Mouse (Mus musculus) liver, embryonic 14.5 days (tissue): ENCODE results near the gene Gm44790. TPM values are rescaled to one million over a fixed set of nuclear protein-coding genes. Genes with fewer than 3 reads are reported as not detected.

Experiments used
- ATAC-seq: fragments of 200-750 bp; cut with Nextera tagmentation; 2 replicates; pipeline ENCODE4 v1.8.0; 2017; ENCODE audit warnings: moderate number of reproducible peaks, mild to moderate bottlenecking, moderate library complexity; ENCODE audit not compliant: insufficient read depth
- DNase-seq, 3 experiments: peaks; one replicate each; pipeline ENCODE4 v3.0.0-alpha.2; 2012 to 2013; ENCODE audit warnings: low read depth in 3 of 3, low spot score in 3 of 3
- H3K27ac ChIP-seq: fragments of 300-500 bp; sonication (generic); 2 replicates; pipeline ENCODE4 v1.5.1; 2014; ENCODE audit warnings: moderate library complexity, mild to moderate bottlenecking, control low read depth, inconsistent platforms
- H3K27me3 ChIP-seq: fragments of 300-500 bp; sonication (generic); 2 replicates; pipeline ENCODE4 v1.6.1; 2014; ENCODE audit warnings: mild to moderate bottlenecking, low read length, moderate library complexity; ENCODE audit not compliant: control insufficient read depth, insufficient read depth
- H3K36me3 ChIP-seq: fragments of 300-500 bp; sonication (generic); replicated peaks from 2 replicates; pipeline ENCODE4 v1.6.1; 2014; ENCODE audit warnings: low read depth; ENCODE audit not compliant: control insufficient read depth, insufficient read depth
- H3K4me1 ChIP-seq, 2 experiments: fragments of 200-500 bp in 1 of 2; fragments of 300-500 bp in 1 of 2; sonication (generic) in 1 of 2; replicated peaks; 2 replicates each; pipeline ENCODE4 v1.6.1; 2012 to 2014; ENCODE audit warnings: antibody characterized with exemption in 1 of 2, inconsistent platforms in 1 of 2, low read length in 1 of 2; ENCODE audit not compliant: control insufficient read depth in 2 of 2, insufficient read depth in 2 of 2
- H3K4me2 ChIP-seq: fragments of 300-500 bp; sonication (generic); 2 replicates; pipeline ENCODE4 v1.6.1; 2014; ENCODE audit warnings: low read depth, mild to moderate bottlenecking, control low read depth, moderate library complexity
- H3K4me3 ChIP-seq, 2 experiments: fragments of 200-500 bp in 1 of 2; fragments of 300-500 bp in 1 of 2; sonication (generic) in 1 of 2; 2 replicates each; pipeline ENCODE4 v1.5.1; 2012 to 2014; ENCODE audit warnings: low read depth in 2 of 2, low read length in 2 of 2, mild to moderate bottlenecking in 2 of 2, control low read depth in 1 of 2, inconsistent platforms in 1 of 2, moderate library complexity in 1 of 2; ENCODE audit not compliant: insufficient read depth in 1 of 2
- H3K9ac ChIP-seq: fragments of 300-500 bp; sonication (generic); replicated peaks from 2 replicates; pipeline ENCODE4 v1.6.1; 2014; ENCODE audit warnings: mild to moderate bottlenecking, control low read depth, moderate library complexity
- H3K9me3 ChIP-seq: fragments of 300-500 bp; sonication (generic); 2 replicates; pipeline ENCODE4 v1.6.1; 2016; ENCODE audit warnings: low read length, mixed read lengths; ENCODE audit not compliant: control insufficient read depth
- CTCF ChIP-seq: IDR thresholded peaks from 2 replicates; pipeline ENCODE4 v1.5.1; 2016; ENCODE audit warnings: antibody characterized with exemption, low read depth, control low read depth
- EP300 ChIP-seq: IDR thresholded peaks from 2 replicates; pipeline ENCODE4 v1.6.1; 2016; ENCODE audit warnings: antibody characterized with exemption, low read depth
- WGBS: fragments of 180-500 bp; shearing (Covaris S2); extraction: QIAGEN DNeasy Blood & Tissue Kit; methylation state at CpG from one replicate; pipeline ENCODE4 v1.1.7; 2014; ENCODE audit not compliant: insufficient replicate concordance; 5-methylcytosine and 5-hydroxymethylcytosine counted together
- polyA plus RNA-seq, 2 experiments: library from polyadenylated mRNA; depleted of rRNA in 1 of 2; stranded (reverse) in 1 of 2; unstranded in 1 of 2; fragments of >200 nt; fragmentation: Nextera tagmentation in 1 of 2; extraction: Ambion mirVana in 1 of 2; gene quantifications; 2 replicates each; pipeline versions ENCODE4 v1.2.1 to v1.2.3; 2012 to 2014

The Gm44790 gene
- polyA plus RNA-seq, 2 experiments: 0.11 TPM; not detected in 1

GRCm38 (mm10) chr6:86471760-86472099, 45.3 kb downstream of the Gm44790 start:
- Histone ChIP-seq H3K9ac (peak overlapping the region; percentile 74), H3K4me3 (peak overlapping the region; percentile 58 to 73), H3K4me2 (peak overlapping the region; percentile 89), H3K36me3 (no peaks in the 10 kb centered on the region; the same call in 1 of the 2 replicates), H3K27ac (peak overlapping the region; percentile 65), H3K27me3 (no peaks in the 10 kb centered on the region), H3K9me3 (no peaks in the 10 kb centered on the region), H3K4me1 (peaks cover 15 to 22% of the 10 kb centered on the region in 2 experiments)
- 7% methylated on average over 9 of the region's 9 CpGs for WGBS
- TF ChIP-seq CTCF: no peak
- no peak for TF ChIP-seq EP300
- DNase-seq: no peak
- ATAC-seq: peak; percentile 37

GRCm38 (mm10) chr6:86472100-86472955, 45.9 kb downstream of the Gm44790 start:
- ATAC-seq (peak; percentile 92), DNase-seq (peak; percentile 95 to 98 (median 96))
- H3K4me3 ChIP-seq: peak overlapping the region; percentile 58 to 73
- no peaks in the 10 kb centered on the region for H3K9me3 ChIP-seq
- TF ChIP-seq EP300 (peak; percentile 16; the same call in 1 of the 2 replicates), CTCF (peak; percentile 99)
- H3K27ac ChIP-seq: peak overlapping the region; percentile 65
- peaks cover 15 to 22% of the 10 kb centered on the region in 2 experiments for H3K4me1 ChIP-seq
- H3K27me3 ChIP-seq: no peaks in the 10 kb centered on the region
- H3K4me2 ChIP-seq: peak overlapping the region; percentile 89
- peak overlapping the region; percentile 74 for H3K9ac ChIP-seq
- no peaks in the 10 kb centered on the region for H3K36me3 ChIP-seq
- WGBS: under 1% methylated on average over 56 of the region's 56 CpGs

DNA sequence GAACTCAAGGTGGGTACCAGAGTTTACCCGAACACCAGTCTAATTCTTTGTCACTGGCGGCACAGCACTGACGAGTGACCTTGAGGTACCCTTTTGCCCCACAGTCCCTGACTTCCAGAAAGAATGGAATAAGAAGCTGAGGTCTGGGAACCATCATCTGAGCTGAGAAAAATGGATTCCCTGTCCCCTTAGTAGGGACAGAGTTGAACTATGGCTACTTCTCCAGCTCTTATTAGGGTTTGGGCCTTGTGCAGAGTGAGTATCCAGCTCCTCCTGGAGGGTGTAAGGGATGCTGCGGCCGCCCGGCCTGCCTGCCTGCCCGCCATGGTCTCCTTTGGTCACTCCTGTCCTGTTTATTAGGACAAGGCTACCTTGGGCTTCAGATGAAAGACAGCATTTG, 46.6 kb downstream of the Gm44790 start:
- DNase-seq (no peak), ATAC-seq (no peak)
- no peak for TF ChIP-seq EP300
- TF ChIP-seq CTCF: 0 out of 2 replicates have a peak, but pooled peaks have one; percentile 27
- 63% methylated on average over 7 of the region's 7 CpGs for WGBS
- no peaks in the 10 kb centered on the region for H3K9me3 ChIP-seq
- peaks cover 15 to 26% of the 10 kb centered on the region in 2 experiments for H3K4me1 ChIP-seq
- H3K27me3 ChIP-seq: no peaks in the 10 kb centered on the region
- peak overlapping the region; percentile 71 for H3K9ac ChIP-seq
- peak overlapping the region; percentile 53 for H3K27ac ChIP-seq
- peak overlapping the region; percentile 58 to 62 for H3K4me3 ChIP-seq
- H3K4me2 ChIP-seq: peak overlapping the region; percentile 77
- no peaks in the 10 kb centered on the region for H3K36me3 ChIP-seq

DNA sequence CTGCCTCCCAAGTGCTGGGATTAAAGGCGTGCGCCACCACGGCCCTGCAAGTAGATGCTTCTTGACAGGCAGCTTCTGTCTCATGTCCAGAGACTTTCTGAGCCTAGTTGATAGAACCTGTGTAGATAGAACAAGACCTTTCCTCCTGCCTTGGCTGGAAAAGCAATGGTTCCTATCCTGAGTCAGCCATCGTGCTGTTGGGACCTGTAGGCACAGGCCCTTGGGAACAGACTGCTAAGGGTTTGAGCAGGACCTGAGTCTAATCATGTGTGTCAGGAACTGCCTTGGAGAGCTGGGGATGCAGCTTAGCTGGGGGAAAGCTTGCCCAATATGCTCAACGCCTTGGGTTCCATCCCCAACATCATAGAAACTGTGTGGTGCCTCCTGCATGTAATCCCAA, 47.6 kb downstream of the Gm44790 start:
- DNase-seq (no peak), ATAC-seq (no peak)
- Histone ChIP-seq H3K4me3 (no peak overlapping the region), H3K4me1 (peaks cover 17 to 31% of the 10 kb centered on the region in 2 experiments), H3K27ac (no peak overlapping the region), H3K27me3 (no peaks in the 10 kb centered on the region), H3K9me3 (no peaks in the 10 kb centered on the region), H3K4me2 (no peak overlapping the region), H3K9ac (no peak overlapping the region), H3K36me3 (no peaks in the 10 kb centered on the region)
- WGBS: 83% methylated on average over 5 of the region's 5 CpGs
- no peak for TF ChIP-seq EP300
- TF ChIP-seq CTCF: no peak

DNA sequence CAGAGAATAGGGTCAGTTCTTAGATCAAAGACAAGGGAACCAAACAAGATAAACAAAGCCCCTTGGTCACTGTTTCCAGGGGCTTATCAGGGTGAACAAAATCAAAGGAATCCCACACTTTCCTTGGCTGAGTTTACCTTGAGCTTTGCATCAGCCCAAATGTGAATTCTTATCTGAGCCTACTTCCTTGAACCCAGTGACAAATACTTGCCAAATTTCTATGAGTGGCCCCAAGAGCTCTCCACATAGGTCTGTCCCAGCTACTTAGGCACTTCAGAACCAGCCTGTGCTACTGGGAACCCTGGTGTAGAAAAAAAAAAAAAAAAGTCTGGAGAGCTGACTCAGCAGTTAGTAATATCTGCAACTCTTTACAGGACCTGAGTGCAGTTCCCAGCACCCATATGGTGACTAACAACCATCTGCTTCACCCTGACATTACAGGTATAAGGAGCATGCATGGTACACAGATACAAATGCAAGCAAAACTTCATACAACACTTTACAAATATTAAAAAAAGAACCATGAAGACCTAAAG, 48.3 kb downstream of the Gm44790 start:
- ATAC-seq (no peak), DNase-seq (no peak)
- no peak overlapping the region for H3K27ac ChIP-seq
- H3K4me1 ChIP-seq: peaks cover 17 to 33% of the 10 kb centered on the region in 2 experiments
- no peak overlapping the region for H3K9ac ChIP-seq
- no peak overlapping the region for H3K4me3 ChIP-seq
- no peak overlapping the region for H3K4me2 ChIP-seq
- no peaks in the 10 kb centered on the region for H3K27me3 ChIP-seq
- no peaks in the 10 kb centered on the region for H3K36me3 ChIP-seq
- no peaks in the 10 kb centered on the region for H3K9me3 ChIP-seq
- TF ChIP-seq CTCF (no peak), EP300 (no peak)
